Mouse (Mus musculus) liver, embryonic 11.5 days (tissue): ENCODE measurements around the gene Focad. TPM values are rescaled to one million over a fixed set of nuclear protein-coding genes. Genes with fewer than 3 reads are reported as not detected.
A peak's percentile ranks its signal among the peaks of the same experiment; 100 is the strongest.

Source experiments
- ATAC-seq: fragments of 200-750 bp; cut with Nextera tagmentation; replicated peaks from 2 replicates; pipeline ENCODE4 v1.8.0; 2017; ENCODE audit warnings: moderate number of reproducible peaks, mild to moderate bottlenecking, moderate TSS enrichment, moderate library complexity; ENCODE audit not compliant: low FRiP score
- DNase-seq: peaks from one replicate; pipeline ENCODE4 v3.0.0-alpha.2; 2017; ENCODE audit warnings: low spot score
- H3K27ac ChIP-seq: fragments of 300-500 bp; sonication (generic); 2 replicates; pipeline ENCODE4 v1.5.1; 2014; ENCODE audit warnings: mild to moderate bottlenecking, low read depth, low read length, control low read depth
- H3K27me3 ChIP-seq: fragments of 300-500 bp; sonication (generic); replicated peaks from 2 replicates; pipeline ENCODE4 v1.6.1; 2014; ENCODE audit warnings: low read length, mixed read lengths; ENCODE audit not compliant: control insufficient read depth, insufficient read depth
- H3K36me3 ChIP-seq: fragments of 300-500 bp; sonication (generic); 2 replicates; pipeline ENCODE4 v1.6.1; 2014; ENCODE audit warnings: mild to moderate bottlenecking, low read length, moderate library complexity, mixed read lengths; ENCODE audit not compliant: control insufficient read depth, insufficient read depth
- H3K4me1 ChIP-seq: fragments of 300-500 bp; sonication (generic); replicated peaks from 2 replicates; pipeline ENCODE4 v1.6.1; 2014; ENCODE audit warnings: low read length, mixed read lengths; ENCODE audit not compliant: control insufficient read depth, insufficient read depth
- H3K4me2 ChIP-seq: fragments of 300-500 bp; sonication (generic); 2 replicates; pipeline ENCODE4 v1.6.1; 2014; ENCODE audit warnings: mild to moderate bottlenecking, control low read depth, moderate library complexity
- H3K4me3 ChIP-seq: fragments of 300-500 bp; sonication (generic); 2 replicates; pipeline ENCODE4 v1.5.1; 2014; ENCODE audit warnings: low read depth, low read length, control low read depth
- H3K9ac ChIP-seq: fragments of 300-500 bp; sonication (generic); 2 replicates; pipeline ENCODE4 v1.6.1; 2014; ENCODE audit warnings: low read depth, low read length, control low read depth
- H3K9me3 ChIP-seq: fragments of 300-500 bp; sonication (generic); 2 replicates; pipeline ENCODE4 v1.6.1; 2016; ENCODE audit warnings: low read length, inconsistent platforms, mixed read lengths; ENCODE audit not compliant: control insufficient read depth
- WGBS: fragments of 180-500 bp; shearing (Covaris S2); extraction: QIAGEN DNeasy Blood & Tissue Kit; methylation state at CpG from one replicate; pipeline ENCODE4 v1.1.7; 2014; 5-methylcytosine and 5-hydroxymethylcytosine counted together
- polyA plus RNA-seq: library from polyadenylated mRNA; unstranded; fragments of >200 nt; fragmentation: Nextera tagmentation; extraction: Ambion mirVana; gene quantifications from 2 replicates; pipeline ENCODE4 v1.2.1, GENCODE M21; 2014

Gene Focad
- polyA plus RNA-seq, 1 experiment from 2014 or later = 23.2 TPM

DNA sequence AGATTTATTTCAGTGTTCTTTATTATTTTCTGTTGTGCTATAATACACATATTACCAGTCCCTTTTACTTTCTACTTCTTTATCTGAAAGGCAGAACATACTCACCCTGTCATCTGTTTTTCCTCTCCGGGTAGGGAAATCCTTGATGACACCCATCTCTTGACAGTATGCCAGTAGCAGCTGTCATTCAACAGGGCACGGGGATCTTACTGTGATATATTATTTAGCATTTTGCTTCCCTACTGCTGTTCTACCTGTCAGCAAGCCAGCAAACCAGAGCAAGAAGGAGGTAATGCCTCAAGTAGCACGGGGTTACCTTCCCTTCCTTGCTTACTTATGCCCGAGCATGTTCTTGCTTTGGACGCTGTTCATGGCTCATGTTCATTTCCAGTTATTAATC, 99.8 kb downstream of the Focad start:
- H3K9ac ChIP-seq = no peak overlapping the region
- H3K36me3 ChIP-seq = no peaks in the 10 kb centered on the region
- ATAC-seq (no peak), DNase-seq (no peak)
- H3K9me3 ChIP-seq = no peaks in the 10 kb centered on the region
- no peak overlapping the region for H3K4me2 ChIP-seq
- H3K27me3 ChIP-seq = no peaks in the 10 kb centered on the region
- no peak overlapping the region for H3K27ac ChIP-seq
- no peaks in the 10 kb centered on the region for H3K4me1 ChIP-seq
- no peak overlapping the region for H3K4me3 ChIP-seq
- 82% methylated on average over 5 of the region's 5 CpGs for WGBS

GRCm38 (mm10) chr4:88195898-88196495, 101.6 kb downstream of the Focad start:
- no peak overlapping the region for H3K9ac ChIP-seq
- WGBS = 92% methylated on average over 4 of the region's 4 CpGs
- H3K4me3 ChIP-seq = no peak overlapping the region
- no peaks in the 10 kb centered on the region for H3K4me1 ChIP-seq
- H3K27me3 ChIP-seq = no peaks in the 10 kb centered on the region
- no peaks in the 10 kb centered on the region for H3K36me3 ChIP-seq
- no peaks in the 10 kb centered on the region for H3K9me3 ChIP-seq
- ATAC-seq = no peak
- H3K4me2 ChIP-seq = no peak overlapping the region
- no peak for DNase-seq
- H3K27ac ChIP-seq = no peak overlapping the region

DNA sequence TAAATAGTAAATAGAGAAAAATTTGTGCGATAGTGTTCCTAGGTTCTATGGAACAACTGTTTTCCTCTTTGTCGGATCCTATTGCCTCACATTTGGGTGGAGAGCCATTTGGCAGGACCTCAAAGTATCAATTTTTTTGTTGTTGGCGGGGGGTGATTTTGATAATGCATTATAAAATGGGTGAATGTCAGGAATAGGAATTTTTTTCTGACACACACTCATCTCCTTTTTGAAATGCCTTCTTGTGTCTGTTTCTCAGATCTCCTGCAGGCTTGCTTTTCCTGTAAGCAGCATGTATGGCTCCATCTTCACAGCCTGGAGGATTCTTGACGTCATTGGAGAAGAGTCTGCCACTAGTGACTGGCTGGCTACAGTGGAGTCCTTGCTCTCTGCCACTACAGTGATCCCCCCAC, 102.1 kb downstream of the Focad start:
- H3K9ac ChIP-seq = no peak overlapping the region
- ATAC-seq = no peak
- H3K4me2 ChIP-seq = no peak overlapping the region
- no peaks in the 10 kb centered on the region for H3K36me3 ChIP-seq
- no peak for DNase-seq
- H3K27ac ChIP-seq = no peak overlapping the region
- 84% methylated on average over 4 of the region's 4 CpGs for WGBS
- no peaks in the 10 kb centered on the region for H3K27me3 ChIP-seq
- no peak overlapping the region for H3K4me3 ChIP-seq
- H3K9me3 ChIP-seq = no peaks in the 10 kb centered on the region
- no peaks in the 10 kb centered on the region for H3K4me1 ChIP-seq

DNA sequence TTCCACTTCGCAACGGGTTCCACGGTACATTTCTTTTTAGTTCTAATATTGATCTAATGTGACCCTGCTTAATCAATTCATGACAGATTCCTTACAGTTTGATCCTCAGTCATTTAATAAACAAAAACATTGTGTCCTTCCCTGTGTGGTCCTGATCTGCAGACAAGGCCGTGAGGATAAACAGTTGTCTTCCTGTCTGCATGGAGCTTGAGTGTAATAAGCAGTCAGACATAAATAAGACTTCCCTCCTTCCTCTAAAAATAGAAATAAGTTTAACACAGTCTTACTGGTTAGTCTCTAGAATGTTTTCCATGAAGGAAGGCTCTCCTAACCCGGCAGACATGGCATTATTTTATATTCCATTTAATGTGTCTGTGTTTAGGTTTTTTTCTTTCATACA, 102.8 kb downstream of the Focad start:
- H3K36me3 ChIP-seq = no peaks in the 10 kb centered on the region
- no peak overlapping the region for H3K9ac ChIP-seq
- H3K9me3 ChIP-seq = no peaks in the 10 kb centered on the region
- no peak overlapping the region for H3K4me3 ChIP-seq
- DNase-seq (no peak), ATAC-seq (no peak)
- no peak overlapping the region for H3K4me2 ChIP-seq
- no peak overlapping the region for H3K27ac ChIP-seq
- 83% methylated on average over 5 of the region's 5 CpGs for WGBS
- no peaks in the 10 kb centered on the region for H3K4me1 ChIP-seq
- no peaks in the 10 kb centered on the region for H3K27me3 ChIP-seq

GRCm38 (mm10) chr4:88199186-88199585, 104.8 kb downstream of the Focad start:
- Histone ChIP-seq H3K9ac (no peak overlapping the region), H3K4me2 (no peak overlapping the region), H3K36me3 (no peaks in the 10 kb centered on the region), H3K4me3 (no peak overlapping the region), H3K27me3 (no peaks in the 10 kb centered on the region), H3K27ac (no peak overlapping the region), H3K9me3 (no peaks in the 10 kb centered on the region), H3K4me1 (no peaks in the 10 kb centered on the region)
- 88% methylated on average over 1 of the region's 1 CpGs for WGBS
- no peak for ATAC-seq
- no peak for DNase-seq

GRCm38 (mm10) chr4:88201047-88201446, 106.6 kb downstream of the Focad start:
- no peak for DNase-seq
- H3K36me3 ChIP-seq = no peaks in the 10 kb centered on the region
- no peak overlapping the region for H3K4me3 ChIP-seq
- ATAC-seq = peak; percentile 43; the same call in 1 of the 2 replicates
- no peaks in the 10 kb centered on the region for H3K4me1 ChIP-seq
- no peak overlapping the region for H3K9ac ChIP-seq
- H3K9me3 ChIP-seq = no peaks in the 10 kb centered on the region
- 68% methylated on average over 4 of the region's 4 CpGs for WGBS
- H3K27me3 ChIP-seq = no peaks in the 10 kb centered on the region
- no peak overlapping the region for H3K4me2 ChIP-seq
- no peak overlapping the region for H3K27ac ChIP-seq

DNA sequence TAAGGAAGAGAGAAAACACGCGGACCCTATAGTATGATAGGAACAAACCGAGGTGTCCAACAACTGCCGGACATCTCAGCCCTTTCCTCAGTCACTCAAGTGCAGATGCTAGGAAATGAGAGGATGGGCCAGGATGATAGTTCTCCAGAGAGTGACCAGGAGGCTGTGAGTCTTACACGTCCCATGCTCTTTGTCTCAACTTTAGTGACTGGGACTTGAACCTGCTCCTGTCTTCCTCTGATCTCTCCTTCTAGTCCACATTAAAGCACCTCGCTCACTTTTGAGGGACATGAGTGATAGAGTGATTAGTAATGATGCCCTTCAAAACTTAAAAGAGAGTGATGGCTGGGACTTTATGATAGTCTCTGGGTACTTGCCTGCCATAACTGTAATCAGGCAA, 114.2 kb downstream of the Focad start:
- Histone ChIP-seq H3K27me3 (no peaks in the 10 kb centered on the region), H3K36me3 (no peaks in the 10 kb centered on the region), H3K4me3 (no peak overlapping the region), H3K4me1 (no peaks in the 10 kb centered on the region), H3K9me3 (no peaks in the 10 kb centered on the region), H3K9ac (no peak overlapping the region), H3K27ac (no peak overlapping the region), H3K4me2 (no peak overlapping the region)
- ATAC-seq = no peak
- no peak for DNase-seq
- WGBS = 82% methylated on average over 6 of the region's 6 CpGs

- H3K4me2 ChIP-seq = no peak overlapping the region
- no peak for DNase-seq
- no peak overlapping the region for H3K4me3 ChIP-seq
- no peak overlapping the region for H3K9ac ChIP-seq
- ATAC-seq = no peak
- H3K27ac ChIP-seq = no peak overlapping the region
- no peaks in the 10 kb centered on the region for H3K36me3 ChIP-seq
- H3K9me3 ChIP-seq = no peaks in the 10 kb centered on the region
- WGBS = 72% methylated on average over 3 of the region's 3 CpGs
- H3K27me3 ChIP-seq = no peaks in the 10 kb centered on the region
- no peaks in the 10 kb centered on the region for H3K4me1 ChIP-seq
Observed at GRCm38 (mm10) chr4:88209351-88209814, 115.0 kb downstream of the Focad start.

GRCm38 (mm10) chr4:88210602-88211001, 116.2 kb downstream of the Focad start:
- H3K27me3 ChIP-seq = no peaks in the 10 kb centered on the region
- no peaks in the 10 kb centered on the region for H3K36me3 ChIP-seq
- no peak overlapping the region for H3K27ac ChIP-seq
- H3K4me3 ChIP-seq = no peak overlapping the region
- WGBS = 84% methylated on average over 6 of the region's 6 CpGs
- no peaks in the 10 kb centered on the region for H3K9me3 ChIP-seq
- H3K9ac ChIP-seq = no peak overlapping the region
- H3K4me1 ChIP-seq = no peaks in the 10 kb centered on the region
- no peak for ATAC-seq
- DNase-seq = no peak
- H3K4me2 ChIP-seq = no peak overlapping the region
